Mouse (Mus musculus): ENCODE measurements around the gene Mlxip. TPM values are rescaled to one million over a fixed set of nuclear protein-coding genes. Genes with fewer than 3 reads are reported as not detected.

Mlxip gene
- polyA plus RNA-seq, 1 experiment = 27.6 TPM

- DNase-seq (ENCODE audit: low spot score) = no peak
Observed at GRCm38 (mm10) chr5:123382686-123383085, 11.9 kb upstream of the Mlxip start.

- DNase-seq (ENCODE audit: low spot score) = no peak
Observed at GRCm38 (mm10) chr5:123388452-123388851, 6.1 kb upstream of the Mlxip start.

GRCm38 (mm10) chr5:123390536-123391441 is 3.8 kb upstream of the Mlxip start:
- DNase-seq (ENCODE audit: low spot score) = no peak

- DNase-seq (ENCODE audit: low spot score) = no peak
Observed at GRCm38 (mm10) chr5:123391442-123391809, 3.2 kb upstream of the Mlxip start.

GRCm38 (mm10) chr5:123393786-123394302 is 754 bp upstream of the Mlxip start:
- DNase-seq (ENCODE audit: low spot score) = no peak

- no peak for DNase-seq (ENCODE audit: low spot score)
Observed at GRCm38 (mm10) chr5:123394957-123395881, 621 bp downstream of the Mlxip start.

GRCm38 (mm10) chr5:123396901-123397464 is 2.4 kb downstream of the Mlxip start:
- DNase-seq (ENCODE audit: low spot score) = no peak

- no peak for DNase-seq (ENCODE audit: low spot score)
Observed at GRCm38 (mm10) chr5:123397786-123398185, 3.2 kb downstream of the Mlxip start.

GRCm38 (mm10) chr5:123398856-123399498 is 4.4 kb downstream of the Mlxip start:
- DNase-seq (ENCODE audit: low spot score) = no peak

GRCm38 (mm10) chr5:123404480-123404879 is 9.9 kb downstream of the Mlxip start:
- no peak for DNase-seq (ENCODE audit: low spot score)

- DNase-seq (ENCODE audit: low spot score) = no peak
Observed at GRCm38 (mm10) chr5:123406952-123407351, 12.4 kb downstream of the Mlxip start.

- DNase-seq (ENCODE audit: low spot score) = no peak
Observed at GRCm38 (mm10) chr5:123408176-123408575, 13.6 kb downstream of the Mlxip start.

- DNase-seq (ENCODE audit: low spot score) = no peak
Observed at GRCm38 (mm10) chr5:123412193-123412592, 17.6 kb downstream of the Mlxip start.

GRCm38 (mm10) chr5:123413866-123414363 is 19.3 kb downstream of the Mlxip start:
- no peak for DNase-seq (ENCODE audit: low spot score)

- DNase-seq (ENCODE audit: low spot score) = no peak
Observed at GRCm38 (mm10) chr5:123416149-123416548, 21.6 kb downstream of the Mlxip start.

- DNase-seq (ENCODE audit: low spot score) = no peak
Observed at GRCm38 (mm10) chr5:123416566-123417518, 22.2 kb downstream of the Mlxip start.

GRCm38 (mm10) chr5:123423885-123424284 is 29.3 kb downstream of the Mlxip start:
- no peak for DNase-seq (ENCODE audit: low spot score)

- DNase-seq (ENCODE audit: low spot score) = no peak
Observed at GRCm38 (mm10) chr5:123427556-123427955, 33.0 kb downstream of the Mlxip start.

GRCm38 (mm10) chr5:123431524-123432304 is 37.1 kb downstream of the Mlxip start:
- DNase-seq (ENCODE audit: low spot score) = no peak

Measured in urinary bladder, adult 2 months (tissue).